Mouse (Mus musculus): ENCODE measurements around the gene Fstl5. TPM values are rescaled to one million over a fixed set of nuclear protein-coding genes. Genes with fewer than 3 reads are reported as not detected.

The Fstl5 gene
- polyA plus RNA-seq, 1 experiment from 2014 or later: 42.7 TPM

Other genes starting within 250 kb of the Fstl5 start
- gene Golim4, start 117.3 kb upstream of the Fstl5 start, polyA plus RNA-seq (2015; fragmentation: Nextera tagmentation; extraction: Ambion mirVana): 28.7 and 33.9 TPM in 2 replicates